Mouse (Mus musculus): ENCODE results near the gene Cirbp.

DNA sequence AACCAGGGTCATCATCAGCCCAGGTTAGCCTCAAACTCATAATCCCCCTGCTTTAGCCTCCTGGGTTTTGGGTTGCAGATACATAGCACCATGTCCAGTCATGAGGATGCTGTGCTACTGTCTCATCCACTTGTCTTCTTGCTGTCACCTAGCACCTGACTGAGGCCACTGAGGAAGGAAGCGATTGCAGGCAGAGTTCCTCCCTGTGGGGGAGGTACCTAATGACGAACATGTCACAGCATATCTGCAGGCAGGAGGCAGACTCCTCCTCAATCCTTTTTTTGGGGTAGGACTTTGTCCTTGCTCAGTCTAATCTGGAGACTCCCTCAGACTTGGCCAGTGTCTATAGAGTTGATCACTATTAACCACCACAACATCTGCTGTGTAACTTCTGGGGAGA is 44.1 kb upstream of the Cirbp start:
- no peak for TF ChIP-seq CTCF (IDR thresholded peaks at IDR 0.05; ENCODE audit: low read depth)
- TF ChIP-seq EP300 (IDR thresholded peaks at IDR 0.05; ENCODE audit: low read depth) = no peak
